Mouse (Mus musculus): Measurements from ENCODE around the gene Lats1. TPM values are rescaled to one million over a fixed set of nuclear protein-coding genes. Genes with fewer than 3 reads are reported as not detected.
"Not testable (repeated sequence)": the region's sequence is repeated elsewhere in the genome, so short reads cannot be mapped to it uniquely, and the experiment has no call there.

Gene Lats1
- polyA plus RNA-seq, 1 experiment from 2014 or later: 12.1 TPM

DNA sequence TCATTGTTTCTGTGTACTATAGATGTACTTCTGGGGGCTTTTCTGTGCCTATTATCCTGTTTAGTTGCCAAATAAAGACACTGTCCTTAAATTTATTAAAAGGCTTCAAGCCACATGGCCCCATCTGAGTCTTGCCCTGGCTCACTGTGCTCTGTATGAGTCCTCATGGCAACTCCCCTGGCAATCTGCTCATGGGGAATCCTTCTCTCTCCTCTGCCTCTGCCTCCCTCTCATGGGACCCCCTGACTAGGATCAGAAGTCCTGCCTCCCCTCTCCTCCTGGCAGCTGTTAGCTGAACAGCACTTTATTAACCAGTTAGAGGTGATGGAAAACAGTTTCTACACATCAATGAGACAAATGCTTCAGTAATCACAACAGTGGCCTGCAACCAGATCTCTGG lies 50.6 kb downstream of the Lats1 start:
- H3K4me1 ChIP-seq (replicated peaks): peaks cover 27% of the 10 kb centered on the region
- H3K9ac ChIP-seq (replicated peaks): no peak overlapping the region
- no peaks in the 10 kb centered on the region for H3K27me3 ChIP-seq
- H3K27ac ChIP-seq: no peak overlapping the region
- no peaks in the 10 kb centered on the region for H3K36me3 ChIP-seq
- no peak overlapping the region for H3K4me3 ChIP-seq (replicated peaks)
- no peaks in the 10 kb centered on the region for H3K9me3 ChIP-seq
- H3K4me2 ChIP-seq (replicated peaks): no peak overlapping the region
- no peak for ATAC-seq

DNA sequence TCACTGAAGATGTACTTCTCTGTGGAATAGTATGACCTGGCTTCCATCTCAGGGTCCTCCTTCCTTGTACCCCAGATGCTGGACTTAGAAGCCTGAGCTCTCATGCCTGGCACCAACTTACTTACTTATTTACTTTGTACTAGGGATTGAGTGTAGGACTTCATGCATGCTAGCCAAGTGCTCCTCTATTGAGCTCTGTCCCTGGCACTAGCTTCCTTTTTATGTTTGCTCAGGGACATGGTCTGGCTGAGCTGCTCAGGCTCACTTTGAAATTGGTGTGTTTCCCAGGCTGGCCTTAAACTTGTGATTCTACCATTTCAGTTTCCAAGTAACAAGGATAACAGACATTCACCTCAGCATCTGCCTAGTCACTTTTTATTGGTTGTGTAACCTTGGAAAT lies 56.1 kb downstream of the Lats1 start:
- H3K27me3 ChIP-seq: no peaks in the 10 kb centered on the region
- H3K27ac ChIP-seq: no peak overlapping the region
- H3K4me1 ChIP-seq (replicated peaks): no peaks in the 10 kb centered on the region
- no peak overlapping the region for H3K4me3 ChIP-seq (replicated peaks)
- H3K9me3 ChIP-seq: no peaks in the 10 kb centered on the region
- no peak overlapping the region for H3K9ac ChIP-seq (replicated peaks)
- no peak for ATAC-seq
- H3K36me3 ChIP-seq: peaks cover 3% of the 10 kb centered on the region
- H3K4me2 ChIP-seq (replicated peaks): no peak overlapping the region

DNA sequence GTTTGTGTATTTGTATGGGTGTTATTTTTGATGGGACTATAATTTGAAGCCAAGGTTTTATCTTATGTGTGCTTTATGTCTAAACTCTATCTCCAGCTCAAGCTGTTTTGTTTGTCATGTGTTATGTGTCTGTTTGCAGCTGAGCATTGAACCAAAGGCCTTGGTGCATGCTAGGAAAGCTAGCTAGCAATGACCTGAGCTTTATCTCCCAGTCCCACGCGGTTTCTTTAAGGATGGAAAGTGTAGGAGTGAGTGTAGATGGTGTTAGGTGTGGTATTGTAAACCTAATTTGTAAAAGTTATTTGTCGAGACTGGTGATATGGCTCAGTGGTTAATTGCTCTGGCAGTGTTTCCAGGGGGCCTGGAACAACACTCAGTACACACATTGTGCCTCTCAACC lies 56.9 kb downstream of the Lats1 start:
- Histone ChIP-seq H3K27ac (no peak overlapping the region), H3K36me3 (peaks cover 7% of the 10 kb centered on the region), H3K4me2 (replicated peaks) (no peak overlapping the region), H3K27me3 (no peaks in the 10 kb centered on the region), H3K4me3 (replicated peaks) (no peak overlapping the region), H3K9ac (replicated peaks) (no peak overlapping the region), H3K4me1 (replicated peaks) (no peaks in the 10 kb centered on the region), H3K9me3 (no peaks in the 10 kb centered on the region)
- no peak for ATAC-seq
- WGBS: 86% methylated on average over 3 of the region's 3 CpGs

DNA sequence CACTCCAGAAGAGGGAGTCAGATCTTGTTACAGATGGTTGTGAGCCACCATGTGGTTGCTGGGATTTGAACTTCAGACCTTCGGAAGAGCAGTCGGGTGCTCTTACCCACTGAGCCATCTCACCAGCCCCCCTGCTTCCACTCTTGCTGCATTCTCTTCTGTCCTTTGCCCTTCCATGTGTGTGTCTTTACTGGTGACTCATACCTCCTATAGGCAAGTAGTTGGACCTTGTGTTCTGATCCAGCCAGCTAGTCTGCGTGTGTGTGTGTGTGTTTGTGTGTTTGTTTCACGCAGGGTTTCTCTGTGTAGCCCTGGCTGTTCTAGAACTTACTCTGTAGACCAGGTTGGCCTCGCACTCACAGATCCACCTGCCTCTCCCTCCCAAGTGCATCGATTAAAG lies 64.5 kb downstream of the Lats1 start:
- H3K9me3 ChIP-seq; H3K4me1 ChIP-seq (replicated peaks); H3K4me2 ChIP-seq (replicated peaks); H3K27ac ChIP-seq; H3K9ac ChIP-seq (replicated peaks); H3K27me3 ChIP-seq; H3K4me3 ChIP-seq (replicated peaks); ATAC-seq: not testable (repeated sequence)
- H3K36me3 ChIP-seq: peaks cover 62% of the 10 kb centered on the region
- WGBS: 98% methylated on average over 6 of the region's 6 CpGs

DNA sequence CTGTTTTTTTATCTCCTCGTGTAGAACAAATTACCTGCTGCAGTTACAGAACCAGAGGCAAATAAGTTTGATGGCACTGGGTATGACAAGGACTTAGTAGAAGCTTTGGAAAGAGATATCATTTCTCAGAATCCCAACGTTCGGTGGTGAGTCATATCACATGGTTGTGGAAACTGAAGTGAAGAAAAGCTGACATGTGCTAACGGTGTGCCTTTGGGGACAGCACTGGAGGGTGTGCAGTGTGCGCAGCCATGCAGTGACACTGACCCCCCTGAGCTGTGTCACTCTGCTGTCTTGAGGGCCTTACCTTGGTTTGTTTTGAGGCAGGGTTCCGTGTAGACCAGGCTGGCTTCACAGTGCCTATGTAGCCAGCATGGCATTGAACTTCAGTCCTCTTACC lies 67.7 kb downstream of the Lats1 start:
- peaks cover 68% of the 10 kb centered on the region for H3K36me3 ChIP-seq
- no peak for ATAC-seq

DNA sequence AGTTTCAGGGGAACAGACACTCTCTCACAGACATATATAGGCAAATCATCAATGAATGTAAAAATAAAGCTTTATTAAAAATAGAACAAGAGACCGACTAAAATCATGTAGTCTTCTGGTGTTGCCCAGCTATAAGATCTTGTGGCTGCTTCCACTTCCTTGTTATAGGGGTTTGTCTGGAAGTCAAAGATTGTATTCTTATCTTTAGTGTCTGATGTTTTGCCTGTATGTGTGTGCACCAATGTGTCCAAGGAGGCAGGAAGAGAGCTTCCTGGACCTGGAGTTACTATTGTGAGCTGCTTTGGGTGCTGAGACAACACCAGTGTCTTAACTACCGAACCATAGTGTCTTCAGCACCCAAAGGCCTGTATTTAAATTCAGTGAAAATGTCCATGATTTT lies 76.5 kb downstream of the Lats1 start:
- Histone ChIP-seq H3K4me3 (replicated peaks) (no peak overlapping the region), H3K9ac (replicated peaks) (no peak overlapping the region), H3K36me3 (peaks cover 75% of the 10 kb centered on the region), H3K4me1 (replicated peaks) (no peaks in the 10 kb centered on the region), H3K27ac (no peak overlapping the region), H3K27me3 (no peaks in the 10 kb centered on the region), H3K9me3 (no peaks in the 10 kb centered on the region), H3K4me2 (replicated peaks) (no peak overlapping the region)
- 95% methylated on average over 2 of the region's 2 CpGs for WGBS
- ATAC-seq: no peak

More for the DNA sequence above, 67.7 kb downstream of the Lats1 start:
- H3K4me2 ChIP-seq (replicated peaks): no peak overlapping the region
- no peaks in the 10 kb centered on the region for H3K27me3 ChIP-seq
- no peak overlapping the region for H3K9ac ChIP-seq (replicated peaks)
- no peaks in the 10 kb centered on the region for H3K9me3 ChIP-seq
- H3K4me1 ChIP-seq (replicated peaks): no peaks in the 10 kb centered on the region
- no peak overlapping the region for H3K4me3 ChIP-seq (replicated peaks)
- WGBS: 94% methylated on average over 6 of the region's 6 CpGs
- no peak overlapping the region for H3K27ac ChIP-seq

Other genes starting within 250 kb of the Lats1 start
- 0.31 and 0.71 TPM in 2 replicates for gene Ulbp1, start 207.6 kb upstream of the Lats1 start, polyA plus RNA-seq (2015; fragmentation: Nextera tagmentation; extraction: Ambion mirVana)
- gene Lrp11, start 91.4 kb upstream of the Lats1 start, polyA plus RNA-seq (2015; fragmentation: Nextera tagmentation; extraction: Ambion mirVana): 21.3 and 23.5 TPM in 2 replicates
- gene Nup43, start 13.7 kb upstream of the Lats1 start, polyA plus RNA-seq (2015; fragmentation: Nextera tagmentation; extraction: Ambion mirVana): 41.2 and 44.8 TPM in 2 replicates
- gene Pcmt1, start 78 bp upstream of the Lats1 start, polyA plus RNA-seq (2015; fragmentation: Nextera tagmentation; extraction: Ambion mirVana): 150 and 153 TPM in 2 replicates
- gene Katna1, start 44.8 kb downstream of the Lats1 start, polyA plus RNA-seq (2015; fragmentation: Nextera tagmentation; extraction: Ambion mirVana): 40.2 and 40.3 TPM in 2 replicates
- gene Ginm1, start 111.6 kb downstream of the Lats1 start, polyA plus RNA-seq (2015; fragmentation: Nextera tagmentation; extraction: Ambion mirVana): 49.6 and 51.1 TPM in 2 replicates
- gene Ppil4, start 111.7 kb downstream of the Lats1 start, polyA plus RNA-seq (2015; fragmentation: Nextera tagmentation; extraction: Ambion mirVana): 51.2 and 55.2 TPM in 2 replicates
- 0.08 and 0.10 TPM in 2 replicates for gene Zc3h12d, start 151.3 kb downstream of the Lats1 start, polyA plus RNA-seq (2015; fragmentation: Nextera tagmentation; extraction: Ambion mirVana)

All from midbrain, embryonic 13.5 days (tissue).